Mouse (Mus musculus) olfactory bulb, adult 2 months (tissue): ENCODE measurements around the gene Rundc1.

ENCODE experiments used
- CTCF ChIP-seq: fragments of 200-500 bp; IDR thresholded peaks from 2 replicates; pipeline ENCODE4 v1.5.1; 2012; ENCODE audit warnings: low read depth, mild to moderate bottlenecking, low read length, moderate library complexity; ENCODE audit not compliant: insufficient read depth
- POLR2A ChIP-seq: fragments of 200-500 bp; IDR thresholded peaks from 2 replicates; pipeline ENCODE4 v1.6.1; 2012; ENCODE audit warnings: mild to moderate bottlenecking, low read depth, low read length, moderate library complexity; ENCODE audit not compliant: insufficient read depth

GRCm38 (mm10) chr11:101459716-101460115, 34.8 kb downstream of the Rundc1 start:
- TF ChIP-seq CTCF, result no peak
- no peak for TF ChIP-seq POLR2A
